9 mouse cellular contexts compared by ENCODE assay signal in genomic region chr1:179548220-179548619, GRCm38 (mm10). TPM values are rescaled to one million over a fixed set of nuclear protein-coding genes. Genes with fewer than 3 reads are reported as not detected.
DNase-seq lines count a peak whose midpoint lies in the region; ATAC-seq and TF ChIP-seq lines count a peak whose summit lies in the region.
"Had no signal": no experiment of that assay in that cellular context is flagged by ENCODE, and none has a peak within 500 bp of the region (broad histone marks: within the 10 kb centered on the region; RNA-seq: fewer than 3 reads in every experiment).

No protein-coding gene starts in this region.

- WGBS in kidney, embryonic 16.5 days, result 65% methylated on average over 11 of the region's 11 CpGs
- WGBS in bone marrow, adult 2 months, result 80% methylated on average over 11 of the region's 11 CpGs
- 61% methylated on average over 11 of the region's 11 CpGs for WGBS in embryonic facial prominence, embryonic 14.5 days
- WGBS in midbrain, postnatal 0 days, result 76% methylated on average over 11 of the region's 11 CpGs

- peaks cover 22% of the 10 kb centered on the region for H3K4me1 ChIP-seq in kidney, embryonic 16.5 days (ENCODE audit: insufficient read depth, low read length)
- H3K4me1 ChIP-seq in bone marrow, adult 2 months (ENCODE audit: control insufficient read depth, insufficient read depth, low read length), result peaks cover 12% of the 10 kb centered on the region
- H3K4me1 ChIP-seq in embryonic facial prominence, embryonic 14.5 days (ENCODE audit: control insufficient read depth, insufficient read depth, low read length), result peaks cover 19% of the 10 kb centered on the region
- H3K4me1 ChIP-seq in midbrain, postnatal 0 days (ENCODE audit: insufficient read depth, low read length), result 0 out of 2 replicates have a peak, but pooled peaks cover 5% of the 10 kb centered on the region

- no peak for TF ChIP-seq POLR2A in bone marrow, adult 2 months (IDR thresholded peaks at IDR 0.05; ENCODE audit: borderline replicate concordance, control insufficient read depth, low read depth, low read length)

- H3K9ac ChIP-seq in kidney, embryonic 16.5 days (replicated peaks; ENCODE audit: low read length), result no peak overlapping the region
- H3K9ac ChIP-seq in embryonic facial prominence, embryonic 14.5 days (ENCODE audit: low read depth, low read length), result peak overlapping the region; percentile 27; the same call in 1 of the 2 replicates
- no peak overlapping the region for H3K9ac ChIP-seq in midbrain, postnatal 0 days (replicated peaks; ENCODE audit: low read length, poor library complexity, severe bottlenecking)
- H3K9ac ChIP-seq: limb, embryonic 15.5 days had no signal

- H3K9me3 ChIP-seq in kidney, embryonic 16.5 days (ENCODE audit: low read length), result no peaks in the 10 kb centered on the region
- no peaks in the 10 kb centered on the region for H3K9me3 ChIP-seq in embryonic facial prominence, embryonic 14.5 days (ENCODE audit: control insufficient read depth, low read length)
- no peaks in the 10 kb centered on the region for H3K9me3 ChIP-seq in midbrain, postnatal 0 days (ENCODE audit: low read length)
- H3K9me3 ChIP-seq: limb, embryonic 15.5 days had no signal

- no peak overlapping the region for H3K4me2 ChIP-seq in kidney, embryonic 16.5 days (replicated peaks; ENCODE audit: low read depth, low read length)
- H3K4me2 ChIP-seq in embryonic facial prominence, embryonic 14.5 days (ENCODE audit: low read depth, low read length), result peak overlapping the region; percentile 83
- peak overlapping the region; percentile 10; the same call in 1 of the 2 replicates for H3K4me2 ChIP-seq in midbrain, postnatal 0 days (ENCODE audit: low read depth, low read length, poor library complexity, severe bottlenecking)

- TF ChIP-seq CTCF in bone marrow, adult 2 months (IDR thresholded peaks at IDR 0.05; ENCODE audit: control insufficient read depth, insufficient read depth, low read length), result no peak
- no peak for TF ChIP-seq CTCF in midbrain, postnatal 0 days (IDR thresholded peaks at IDR 0.05)

- H3K27me3 ChIP-seq in kidney, embryonic 16.5 days (ENCODE audit: insufficient read depth, low read length), result no peaks in the 10 kb centered on the region
- no peaks in the 10 kb centered on the region for H3K27me3 ChIP-seq in embryonic facial prominence, embryonic 14.5 days (replicated peaks; ENCODE audit: control insufficient read depth, insufficient read depth, low read length)
- no peaks in the 10 kb centered on the region for H3K27me3 ChIP-seq in midbrain, postnatal 0 days (ENCODE audit: insufficient read depth, low read length)
- H3K27me3 ChIP-seq: limb, embryonic 15.5 days had no signal

- ATAC-seq in kidney, embryonic 16.5 days (ENCODE audit: low FRiP score, low TSS enrichment), result no peak
- ATAC-seq in embryonic facial prominence, embryonic 14.5 days (ENCODE audit: low read depth), result no peak
- no peak for ATAC-seq in midbrain, postnatal 0 days (ENCODE audit: low FRiP score)
- ATAC-seq in monocyte, adult 5-6 weeks (replicated peaks; ENCODE audit: insufficient number of reproducible peaks, low FRiP score, low TSS enrichment, poor library complexity, severe bottlenecking), result no peak

- peak; percentile 15 for DNase-seq in kidney, adult 11 months
- no peak for DNase-seq in embryonic facial prominence, embryonic 14.5 days (ENCODE audit: low spot score)
- DNase-seq in midbrain, postnatal 0 days (ENCODE audit: low spot score), result no peak
- no peak for DNase-seq in adrenal gland, adult 18-20 months (ENCODE audit: low spot score in 2 of 2)
- DNase-seq: kidney, adult 9 months had no signal

- 0 out of 2 replicates have a peak, but pooled peaks cover 2% of the 10 kb centered on the region for H3K36me3 ChIP-seq in kidney, embryonic 16.5 days (ENCODE audit: insufficient read depth, low read length)
- 0 out of 2 replicates have a peak, but pooled peaks cover 3% of the 10 kb centered on the region for H3K36me3 ChIP-seq in embryonic facial prominence, embryonic 14.5 days (ENCODE audit: control insufficient read depth, insufficient read depth, low read length)
- 0 out of 2 replicates have a peak, but pooled peaks cover 2% of the 10 kb centered on the region for H3K36me3 ChIP-seq in midbrain, postnatal 0 days (ENCODE audit: insufficient read depth, low read length)
- H3K36me3 ChIP-seq: limb, embryonic 15.5 days had no signal

- H3K27ac ChIP-seq in kidney, embryonic 16.5 days (ENCODE audit: low read length), result no peak overlapping the region
- H3K27ac ChIP-seq in bone marrow, adult 2 months (ENCODE audit: control insufficient read depth, insufficient read depth, low read depth, low read length, poor library complexity), result peak overlapping the region; percentile 7; the same call in 1 of the 2 replicates
- H3K27ac ChIP-seq in embryonic facial prominence, embryonic 14.5 days (replicated peaks; ENCODE audit: low read depth, low read length), result no peak overlapping the region
- no peak overlapping the region for H3K27ac ChIP-seq in midbrain, postnatal 0 days (ENCODE audit: low read depth, low read length)
- H3K27ac ChIP-seq: limb, embryonic 15.5 days had no signal

- no peak overlapping the region for H3K4me3 ChIP-seq in kidney, embryonic 16.5 days (ENCODE audit: low read length)
- peak overlapping the region; percentile 40 for H3K4me3 ChIP-seq in bone marrow, adult 2 months (replicated peaks; ENCODE audit: control insufficient read depth, low read depth, low read length)
- no peak overlapping the region for H3K4me3 ChIP-seq in embryonic facial prominence, embryonic 14.5 days (ENCODE audit: low read depth, low read length)
- H3K4me3 ChIP-seq in midbrain, postnatal 0 days (ENCODE audit: low read depth, low read length), result no peak overlapping the region

RNA-seq across cellular contexts. Expression of gene Cnst, which starts 2.0 kb away (rescaled TPM):
- polyA plus RNA-seq in kidney, embryonic 16.5 days (2015; fragmentation: Nextera tagmentation; extraction: Ambion mirVana), result 16.3 and 16.5 TPM in 2 replicates
- 15.3 and 25.1 TPM in 2 replicates for polyA plus RNA-seq in bone marrow, adult 2 months (2011; ENCODE audit: insufficient read depth, insufficient read length, low replicate concordance, missing spikeins)
- 15.8 and 18.7 TPM in 2 replicates for polyA plus RNA-seq in embryonic facial prominence, embryonic 14.5 days (2014; fragmentation: Nextera tagmentation; extraction: Ambion mirVana)
- total RNA-seq in midbrain, postnatal 0 days (2014; rRNA removed), result 35.8 and 36.8 TPM in 2 replicates
- polyA plus RNA-seq in midbrain, postnatal 0 days (2015; fragmentation: Nextera tagmentation; extraction: Ambion mirVana), result 16.4 and 16.5 TPM in 2 replicates
- 10 to 100 TPM; 26.0 to 30.7 TPM for total RNA-seq in adrenal gland, adult 18-20 months (2021)
- total RNA-seq in monocyte, adult 5-6 weeks (2017), result 46.3 to 67.5 TPM (median 54.8 TPM) in 3 replicates

RNA-seq across cellular contexts. Expression of gene Tfb2m, which starts 2.2 kb away (rescaled TPM):
- 27.1 and 38.0 TPM in 2 replicates for polyA plus RNA-seq in kidney, embryonic 16.5 days (2015; fragmentation: Nextera tagmentation; extraction: Ambion mirVana)
- polyA plus RNA-seq in bone marrow, adult 2 months (2011; ENCODE audit: insufficient read depth, insufficient read length, low replicate concordance, missing spikeins), result 6.7 and 20.0 TPM in 2 replicates
- 26.7 and 29.6 TPM in 2 replicates for polyA plus RNA-seq in embryonic facial prominence, embryonic 14.5 days (2014; fragmentation: Nextera tagmentation; extraction: Ambion mirVana)
- total RNA-seq in midbrain, postnatal 0 days (2014; rRNA removed), result 13.4 and 14.2 TPM in 2 replicates
- 29.5 and 31.1 TPM in 2 replicates for polyA plus RNA-seq in midbrain, postnatal 0 days (2015; fragmentation: Nextera tagmentation; extraction: Ambion mirVana)
- total RNA-seq in adrenal gland, adult 18-20 months (2021), result 10 to 100 TPM; 46.1 to 46.9 TPM
- 30.5 to 41.7 TPM (median 32.7 TPM) in 3 replicates for total RNA-seq in monocyte, adult 5-6 weeks (2017)

RNA-seq across cellular contexts. Expression of gene Smyd3, which starts 30.4 kb away (rescaled TPM):
- 20.2 and 21.4 TPM in 2 replicates for polyA plus RNA-seq in kidney, embryonic 16.5 days (2015; fragmentation: Nextera tagmentation; extraction: Ambion mirVana)
- polyA plus RNA-seq in bone marrow, adult 2 months (2011; ENCODE audit: insufficient read depth, insufficient read length, low replicate concordance, missing spikeins), result 8.0 and 20.8 TPM in 2 replicates
- polyA plus RNA-seq in embryonic facial prominence, embryonic 14.5 days (2014; fragmentation: Nextera tagmentation; extraction: Ambion mirVana), result 16.7 and 18.7 TPM in 2 replicates
- total RNA-seq in midbrain, postnatal 0 days (2014; rRNA removed), result 15.8 and 24.4 TPM in 2 replicates
- 23.1 and 28.4 TPM in 2 replicates for polyA plus RNA-seq in midbrain, postnatal 0 days (2015; fragmentation: Nextera tagmentation; extraction: Ambion mirVana)
- total RNA-seq in adrenal gland, adult 18-20 months (2021), result 1 to 10 TPM; 7.8 to 8.7 TPM
- 10.6 to 34.7 TPM (median 14.3 TPM) in 3 replicates for total RNA-seq in monocyte, adult 5-6 weeks (2017)
